Mouse (Mus musculus) lung, embryonic 14.5 days (tissue): Measurements from ENCODE around the gene Cops9. TPM values are rescaled to one million over a fixed set of nuclear protein-coding genes. Genes with fewer than 3 reads are reported as not detected.
A peak's percentile ranks its signal among the peaks of the same experiment; 100 is the strongest.

Source experiments
- ATAC-seq: fragments of 200-750 bp; cut with Nextera tagmentation; 2 replicates; pipeline ENCODE4 v1.8.0; 2017; ENCODE audit warnings: mild to moderate bottlenecking, moderate TSS enrichment, moderate library complexity; ENCODE audit not compliant: insufficient read depth
- DNase-seq: peaks from one replicate; pipeline ENCODE4 v3.0.0-alpha.2; 2015
- H3K27ac ChIP-seq: fragments of 300-500 bp; sonication (generic); 2 replicates; pipeline ENCODE4 v1.5.1; 2014; ENCODE audit warnings: low read depth, mild to moderate bottlenecking, moderate library complexity
- H3K27me3 ChIP-seq: fragments of 300-500 bp; sonication (generic); 2 replicates; pipeline ENCODE4 v1.6.1; 2014; ENCODE audit warnings: low read length, control low read depth; ENCODE audit not compliant: insufficient read depth
- H3K36me3 ChIP-seq: fragments of 300-500 bp; sonication (generic); 2 replicates; pipeline ENCODE4 v1.6.1; 2014; ENCODE audit warnings: control low read depth; ENCODE audit not compliant: insufficient read depth
- H3K4me1 ChIP-seq: fragments of 300-500 bp; sonication (generic); 2 replicates; pipeline ENCODE4 v1.6.1; 2014; ENCODE audit warnings: antibody characterized with exemption, control low read depth; ENCODE audit not compliant: insufficient read depth
- H3K4me2 ChIP-seq: fragments of 300-500 bp; sonication (generic); 2 replicates; pipeline ENCODE4 v1.6.1; 2014; ENCODE audit warnings: mild to moderate bottlenecking
- H3K4me3 ChIP-seq: fragments of 300-500 bp; sonication (generic); 2 replicates; pipeline ENCODE4 v1.5.1; 2014; ENCODE audit warnings: low read depth, low read length
- H3K9ac ChIP-seq: fragments of 300-500 bp; sonication (generic); 2 replicates; pipeline ENCODE4 v1.6.1; 2014
- H3K9me3 ChIP-seq: fragments of 300-500 bp; sonication (generic); 2 replicates; pipeline ENCODE4 v1.6.1; 2016; ENCODE audit warnings: low read depth, low read length, control low read depth
- CTCF ChIP-seq: IDR thresholded peaks from 2 replicates; pipeline ENCODE4 v1.5.1; 2016; ENCODE audit warnings: antibody characterized with exemption, low read depth
- WGBS: fragments of 180-500 bp; shearing (Covaris S2); extraction: QIAGEN DNeasy Blood & Tissue Kit; methylation state at CpG from one replicate; pipeline ENCODE4 v1.1.7; 2014; 5-methylcytosine and 5-hydroxymethylcytosine counted together
- polyA plus RNA-seq: library from polyadenylated mRNA; unstranded; fragments of >200 nt; fragmentation: Nextera tagmentation; extraction: Ambion mirVana; gene quantifications from 2 replicates; pipeline ENCODE4 v1.2.1, GENCODE M21; 2014

The Cops9 gene
- polyA plus RNA-seq, 1 experiment from 2014 or later = 391 TPM

DNA sequence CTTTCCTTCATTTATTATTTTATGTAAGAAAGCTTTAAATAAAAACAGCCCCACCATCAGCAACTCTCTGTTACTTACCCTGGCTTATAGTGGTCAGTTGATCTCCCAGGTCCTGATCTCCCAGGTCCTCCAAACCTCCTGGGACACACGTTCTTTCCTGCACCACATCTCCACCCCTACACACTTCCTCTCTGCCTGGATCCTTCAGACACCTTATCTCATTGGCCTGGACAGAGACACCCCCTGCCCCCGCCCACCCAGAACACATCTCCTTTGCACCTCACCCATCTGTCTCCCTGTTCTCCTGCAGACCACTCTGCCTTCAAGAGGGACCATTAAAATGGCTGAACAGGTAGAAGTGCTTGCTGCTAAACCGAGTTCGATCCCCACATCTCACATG lies 5.2 kb upstream of the Cops9 start:
- Histone ChIP-seq H3K27ac (no peak overlapping the region), H3K9ac (no peak overlapping the region), H3K27me3 (no peaks in the 10 kb centered on the region), H3K36me3 (no peaks in the 10 kb centered on the region), H3K4me1 (peaks cover 3% of the 10 kb centered on the region; the same call in 1 of the 2 replicates), H3K9me3 (no peaks in the 10 kb centered on the region), H3K4me2 (no peak overlapping the region), H3K4me3 (no peak overlapping the region)
- DNase-seq = no peak
- no peak for TF ChIP-seq CTCF
- 60% methylated on average over 4 of the region's 4 CpGs for WGBS
- no peak for ATAC-seq

DNA sequence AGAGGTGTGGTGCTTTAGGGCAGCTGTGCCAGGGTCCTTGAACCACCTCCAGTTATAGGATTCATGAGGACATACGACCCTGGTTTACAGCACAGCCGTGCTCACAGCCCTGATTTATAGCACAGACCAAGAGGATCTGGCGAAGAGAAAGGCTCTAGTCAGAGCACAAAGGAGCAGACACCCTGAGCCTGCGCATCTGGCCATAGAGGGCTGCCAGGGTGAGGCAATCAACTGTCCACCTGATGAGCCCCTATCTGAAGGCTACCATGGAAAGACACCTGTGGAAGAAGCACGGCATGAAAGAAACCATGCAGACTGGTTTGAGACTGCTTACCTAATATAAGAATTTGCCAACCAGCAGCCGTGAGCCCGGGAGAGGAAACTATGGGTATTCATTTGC lies 4.8 kb upstream of the Cops9 start:
- H3K9me3 ChIP-seq = no peaks in the 10 kb centered on the region
- DNase-seq (no peak), ATAC-seq (no peak)
- no peak overlapping the region for H3K4me2 ChIP-seq
- no peak for TF ChIP-seq CTCF
- no peak overlapping the region for H3K4me3 ChIP-seq
- no peaks in the 10 kb centered on the region for H3K36me3 ChIP-seq
- H3K9ac ChIP-seq = no peak overlapping the region
- WGBS = 69% methylated on average over 7 of the region's 7 CpGs
- H3K27ac ChIP-seq = no peak overlapping the region
- no peaks in the 10 kb centered on the region for H3K27me3 ChIP-seq
- peaks cover 3% of the 10 kb centered on the region; the same call in 1 of the 2 replicates for H3K4me1 ChIP-seq

DNA sequence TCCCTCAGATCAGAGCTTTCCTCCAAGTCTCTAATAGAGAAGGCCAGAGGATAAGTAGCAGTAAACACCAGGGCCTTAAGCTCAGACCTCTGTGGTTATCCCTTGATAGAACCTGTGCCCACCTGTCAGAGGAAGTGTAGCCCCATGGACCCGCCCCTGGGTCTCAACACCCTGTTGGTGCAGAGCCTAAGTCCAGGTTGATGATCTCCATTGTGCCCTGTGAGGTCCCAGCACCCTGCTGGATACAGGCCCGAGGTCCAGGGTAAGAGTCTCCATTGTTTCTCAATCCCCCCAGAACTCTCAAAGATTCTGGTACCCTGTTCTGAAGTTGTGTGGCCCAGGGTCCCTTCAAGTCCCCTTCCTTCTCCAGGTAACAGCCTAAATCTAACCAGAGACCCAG lies 4.3 kb upstream of the Cops9 start:
- WGBS = 53% methylated on average over 2 of the region's 2 CpGs
- no peaks in the 10 kb centered on the region for H3K9me3 ChIP-seq
- no peak for TF ChIP-seq CTCF
- no peaks in the 10 kb centered on the region for H3K36me3 ChIP-seq
- no peaks in the 10 kb centered on the region for H3K27me3 ChIP-seq
- peaks cover 3% of the 10 kb centered on the region; the same call in 1 of the 2 replicates for H3K4me1 ChIP-seq
- DNase-seq = no peak
- H3K9ac ChIP-seq = no peak overlapping the region
- H3K4me3 ChIP-seq = no peak overlapping the region
- no peak overlapping the region for H3K27ac ChIP-seq
- H3K4me2 ChIP-seq = no peak overlapping the region
- no peak for ATAC-seq

DNA sequence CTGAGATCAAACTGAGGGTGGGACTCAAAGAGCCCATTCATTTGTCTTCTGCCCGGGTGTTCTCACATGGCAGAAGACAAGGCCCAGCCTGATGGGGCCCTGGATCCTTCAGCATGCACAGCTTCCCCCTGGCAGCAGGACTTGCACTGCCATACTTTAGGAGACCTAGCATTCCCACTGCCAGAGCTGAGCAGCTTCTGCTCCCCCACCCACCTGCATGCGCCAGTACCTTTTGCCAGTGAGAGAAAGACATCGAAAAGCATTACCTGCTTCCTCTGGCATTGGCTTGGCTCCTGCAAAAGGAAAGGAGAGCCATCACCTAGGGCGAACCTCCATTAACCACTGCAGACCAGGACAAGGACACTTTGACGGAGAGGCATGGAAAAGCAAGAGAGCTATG lies 3.1 kb upstream of the Cops9 start:
- Histone ChIP-seq H3K9ac (no peak overlapping the region), H3K4me2 (no peak overlapping the region), H3K27ac (no peak overlapping the region), H3K4me3 (no peak overlapping the region), H3K4me1 (peaks cover 3% of the 10 kb centered on the region; the same call in 1 of the 2 replicates), H3K27me3 (no peaks in the 10 kb centered on the region), H3K9me3 (no peaks in the 10 kb centered on the region), H3K36me3 (no peaks in the 10 kb centered on the region)
- ATAC-seq = no peak
- TF ChIP-seq CTCF = no peak
- 77% methylated on average over 5 of the region's 5 CpGs for WGBS
- no peak for DNase-seq

DNA sequence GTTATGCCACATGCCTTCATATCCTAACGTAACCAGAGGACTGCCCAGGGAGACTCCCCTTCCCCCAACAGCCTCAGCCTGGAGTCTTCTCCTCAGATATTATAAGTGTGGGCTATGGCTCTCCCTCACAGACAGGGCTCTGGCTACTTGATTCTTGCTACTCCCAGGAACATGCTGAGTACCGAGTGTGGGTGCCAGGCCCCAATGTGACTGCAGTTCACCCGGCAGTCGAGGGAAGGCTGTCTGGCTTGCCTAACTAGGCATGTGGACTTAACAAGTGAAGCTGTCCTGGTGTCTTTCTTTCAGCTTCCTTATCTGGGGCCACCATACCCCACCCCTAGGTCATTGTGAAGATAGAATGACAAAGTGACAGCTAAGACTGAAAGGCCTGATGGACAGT lies 1.9 kb upstream of the Cops9 start:
- H3K36me3 ChIP-seq = peaks cover 8% of the 10 kb centered on the region; the same call in 1 of the 2 replicates
- H3K4me2 ChIP-seq = no peak overlapping the region
- H3K4me1 ChIP-seq = peaks cover 3% of the 10 kb centered on the region; the same call in 1 of the 2 replicates
- H3K27ac ChIP-seq = no peak overlapping the region
- DNase-seq = no peak
- no peak for TF ChIP-seq CTCF
- H3K9me3 ChIP-seq = no peaks in the 10 kb centered on the region
- no peaks in the 10 kb centered on the region for H3K27me3 ChIP-seq
- 64% methylated on average over 4 of the region's 4 CpGs for WGBS
- no peak overlapping the region for H3K9ac ChIP-seq
- no peak overlapping the region for H3K4me3 ChIP-seq
- no peak for ATAC-seq

DNA sequence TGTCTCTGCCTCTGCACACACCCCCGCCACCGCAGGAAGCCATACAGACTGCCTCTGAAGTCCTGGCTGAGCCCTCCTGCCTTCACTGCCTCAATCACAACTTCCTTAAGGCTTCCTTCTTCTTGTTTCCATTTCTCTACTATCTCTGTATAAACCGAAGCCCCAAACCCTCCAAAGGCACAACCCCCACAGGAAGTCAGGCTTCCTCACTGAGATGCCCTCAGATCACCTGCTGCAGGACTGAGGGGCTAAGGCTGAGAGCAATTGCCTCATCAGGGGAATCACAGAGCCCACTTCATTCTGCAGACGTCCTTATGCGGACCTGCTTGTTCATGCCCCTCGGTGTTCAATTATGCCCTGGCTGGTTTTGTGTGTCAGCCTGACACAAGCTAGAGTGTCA lies 1.4 kb downstream of the Cops9 start:
- Histone ChIP-seq H3K4me1 (peaks cover 3% of the 10 kb centered on the region; the same call in 1 of the 2 replicates), H3K36me3 (peaks cover 38% of the 10 kb centered on the region), H3K9me3 (no peaks in the 10 kb centered on the region), H3K4me3 (peak overlapping the region; percentile 65), H3K27ac (no peak overlapping the region), H3K4me2 (peak overlapping the region; percentile 98), H3K9ac (peak overlapping the region; percentile 93; the same call in 1 of the 2 replicates), H3K27me3 (no peaks in the 10 kb centered on the region)
- DNase-seq (no peak), ATAC-seq (no peak)
- no peak for TF ChIP-seq CTCF
- WGBS = 78% methylated on average over 6 of the region's 6 CpGs

DNA sequence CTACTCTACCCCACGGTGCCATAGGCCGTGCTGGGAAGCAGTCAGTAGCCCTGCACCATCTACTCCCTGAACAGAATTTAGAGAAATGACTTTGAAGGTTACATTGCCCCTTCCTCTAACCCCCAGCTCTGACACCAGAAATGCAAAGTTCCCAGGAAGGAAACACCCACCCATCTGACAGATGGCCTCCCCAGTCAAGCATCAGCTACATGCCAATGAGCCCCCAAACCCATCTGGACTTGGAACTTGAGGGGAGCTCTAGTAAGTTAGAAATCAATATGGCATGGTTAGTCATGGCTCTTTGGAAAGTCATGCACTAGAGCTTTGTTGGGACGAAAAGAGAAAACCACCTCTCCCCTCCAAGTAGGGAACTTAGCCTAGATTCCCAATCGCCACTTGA lies 3.0 kb downstream of the Cops9 start:
- H3K4me2 ChIP-seq = no peak overlapping the region
- no peaks in the 10 kb centered on the region for H3K27me3 ChIP-seq
- TF ChIP-seq CTCF = no peak
- H3K27ac ChIP-seq = no peak overlapping the region
- DNase-seq (no peak), ATAC-seq (no peak)
- 89% methylated on average over 4 of the region's 4 CpGs for WGBS
- no peak overlapping the region for H3K4me3 ChIP-seq
- H3K9ac ChIP-seq = no peak overlapping the region
- peaks cover 3% of the 10 kb centered on the region; the same call in 1 of the 2 replicates for H3K4me1 ChIP-seq
- no peaks in the 10 kb centered on the region for H3K9me3 ChIP-seq
- peaks cover 38% of the 10 kb centered on the region for H3K36me3 ChIP-seq

DNA sequence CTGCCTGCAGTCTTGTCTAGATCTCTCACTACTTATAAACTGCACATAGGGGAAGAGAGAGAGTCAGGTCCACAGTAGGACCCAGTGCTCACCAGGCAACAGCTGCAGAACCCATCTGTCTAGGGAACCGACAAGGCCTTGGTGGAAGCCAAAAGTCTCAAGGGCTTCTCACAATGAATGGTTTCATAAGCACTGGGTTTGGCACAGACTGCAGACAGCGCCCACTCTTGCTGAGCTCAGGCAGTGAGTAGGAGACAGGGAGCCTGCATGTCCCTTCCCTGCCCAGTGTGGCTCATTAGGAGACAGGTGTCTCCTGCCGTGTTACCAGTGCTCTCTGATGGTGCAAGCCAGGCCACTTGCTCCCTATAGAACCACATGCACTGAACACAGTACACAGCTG lies 3.6 kb downstream of the Cops9 start:
- WGBS = 86% methylated on average over 3 of the region's 3 CpGs
- H3K9ac ChIP-seq = no peak overlapping the region
- no peak overlapping the region for H3K4me3 ChIP-seq
- DNase-seq (no peak), ATAC-seq (no peak)
- peaks cover 3% of the 10 kb centered on the region; the same call in 1 of the 2 replicates for H3K4me1 ChIP-seq
- no peak for TF ChIP-seq CTCF
- no peaks in the 10 kb centered on the region for H3K27me3 ChIP-seq
- no peak overlapping the region for H3K4me2 ChIP-seq
- no peaks in the 10 kb centered on the region for H3K9me3 ChIP-seq
- peaks cover 38% of the 10 kb centered on the region for H3K36me3 ChIP-seq
- H3K27ac ChIP-seq = no peak overlapping the region
